Mouse (Mus musculus): ENCODE data around the gene Dlst. TPM values are rescaled to one million over a fixed set of nuclear protein-coding genes. Genes with fewer than 3 reads are reported as not detected.

Dlst gene
- 10 to 100 TPM; 55.1 to 69.3 (median 63.1) TPM for polyA plus RNA-seq (2017; shearing (Covaris generic))

GRCm38 (mm10) chr12:85110698-85111592 is at the start of gene Dlst, which contains the start of gene Prox2:
Gene Dlst, plus strand, starts transcription at chr12:85110833.
Gene Prox2, minus strand, starts transcription at chr12:85110759.
- ATAC-seq: peak; percentile 89

DNA sequence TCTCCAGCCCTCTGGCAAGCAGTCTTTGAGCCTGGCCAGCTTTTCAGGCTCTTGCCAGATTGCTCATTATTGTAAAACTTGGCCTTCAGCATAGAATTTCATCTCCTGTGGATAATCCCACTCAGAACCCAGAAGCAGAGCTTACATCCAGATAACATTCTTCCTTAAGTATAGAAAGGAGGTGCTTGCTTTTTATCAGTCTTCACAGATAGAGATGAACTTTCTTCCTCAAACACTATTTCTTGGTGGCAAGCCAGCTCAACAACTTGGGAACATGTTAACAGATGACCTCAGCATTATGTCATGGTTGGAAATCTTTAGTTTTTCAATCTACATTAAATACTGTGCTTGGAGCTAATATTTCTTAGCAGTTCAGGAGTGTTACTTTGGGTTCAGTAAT is 39.6 kb upstream of the Dlst start:
- no peak for ATAC-seq

- no peak for ATAC-seq
Observed at GRCm38 (mm10) chr12:85077100-85077499, 33.5 kb upstream of the Dlst start.

GRCm38 (mm10) chr12:85084257-85084656 is 26.4 kb upstream of the Dlst start:
- no peak for ATAC-seq

- no peak for ATAC-seq
Observed at GRCm38 (mm10) chr12:85084941-85085340, 25.7 kb upstream of the Dlst start.

GRCm38 (mm10) chr12:85087845-85088244 is 22.8 kb upstream of the Dlst start:
- no peak for ATAC-seq

DNA sequence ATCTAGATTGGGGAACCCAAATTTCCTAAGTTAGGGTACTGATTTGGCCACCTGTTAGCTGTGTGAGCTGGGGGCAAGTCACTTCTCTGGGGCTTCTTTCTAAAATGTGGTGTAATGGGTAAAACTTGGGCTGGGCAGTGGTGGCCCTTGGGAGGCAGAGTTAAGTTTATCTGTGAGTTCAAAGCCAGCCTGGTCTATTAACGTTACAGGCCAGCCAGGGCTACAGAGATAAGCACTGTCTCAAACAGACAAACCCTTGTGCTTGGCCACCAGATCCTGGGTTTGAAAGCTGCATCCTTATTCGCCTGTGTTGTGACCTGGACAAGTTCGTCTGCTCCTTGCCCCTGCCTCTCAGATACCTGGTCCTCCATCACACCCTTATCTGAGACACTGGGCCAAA is 19.4 kb upstream of the Dlst start:
- ATAC-seq: no peak

- ATAC-seq: peak; percentile 52
Observed at GRCm38 (mm10) chr12:85092214-85092613, 18.4 kb upstream of the Dlst start.

DNA sequence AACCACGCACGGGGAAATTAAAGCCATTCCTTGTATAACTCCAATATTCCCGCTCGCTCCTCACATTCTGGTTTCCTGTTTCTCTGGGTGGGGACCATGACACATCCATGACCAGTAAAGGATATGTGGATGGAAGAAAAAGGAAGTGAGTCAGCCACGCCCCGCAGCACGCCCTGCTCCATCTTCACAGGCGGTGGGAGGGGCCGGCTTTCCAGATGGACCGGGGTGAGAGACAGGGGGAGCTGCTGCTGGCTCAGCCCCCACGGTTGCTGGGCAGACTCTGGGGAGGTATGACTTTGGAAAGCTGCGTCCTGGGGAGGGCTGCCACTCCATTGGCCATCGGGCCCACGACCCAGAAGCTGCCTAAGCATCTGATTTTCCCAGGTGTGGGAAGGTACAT is 16.6 kb upstream of the Dlst start:
- ATAC-seq: no peak

DNA sequence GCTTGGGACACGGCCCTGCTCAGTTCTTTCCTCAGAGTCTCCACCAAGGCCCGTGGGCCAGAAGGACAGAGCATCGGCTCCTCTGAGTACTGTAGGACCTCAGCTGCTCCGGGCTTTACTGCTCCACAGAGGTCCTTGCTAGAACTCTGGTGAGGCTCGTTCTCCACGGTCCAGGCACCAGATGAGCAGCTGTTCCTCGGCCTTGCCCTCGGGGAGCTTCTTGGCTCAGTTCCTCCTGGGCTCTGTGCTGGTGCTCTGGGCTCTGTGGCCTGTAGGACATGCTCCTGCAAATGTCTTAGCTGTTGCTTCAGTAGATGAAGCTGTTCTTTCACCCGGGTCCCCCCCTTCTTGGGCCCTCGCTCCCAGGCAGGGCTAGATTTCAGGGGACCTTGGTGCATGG is 15.9 kb upstream of the Dlst start:
- no peak for ATAC-seq

GRCm38 (mm10) chr12:85095146-85095545 is 15.5 kb upstream of the Dlst start:
- ATAC-seq: no peak

- ATAC-seq: no peak
Observed at GRCm38 (mm10) chr12:85095859-85096258, 14.8 kb upstream of the Dlst start.

DNA sequence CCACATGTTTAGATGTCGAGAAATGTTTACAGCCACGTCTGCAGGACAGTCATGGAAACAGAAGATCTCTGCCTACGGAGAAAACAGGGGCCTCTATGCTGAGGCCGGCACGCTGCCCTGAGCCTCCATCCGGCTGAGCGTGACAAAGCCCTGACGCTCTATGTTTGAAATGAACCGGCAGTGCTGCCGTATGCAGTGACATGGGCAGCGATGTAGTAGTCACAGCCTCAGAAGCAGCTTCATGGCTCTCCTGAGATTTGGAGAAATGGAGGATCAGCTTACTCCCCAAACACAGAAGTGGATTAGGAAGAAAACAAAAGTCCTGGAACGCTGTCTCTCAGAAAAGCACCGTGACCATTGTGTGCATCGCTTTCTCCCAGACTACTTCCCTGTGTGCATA is 9.6 kb upstream of the Dlst start:
- no peak for ATAC-seq

DNA sequence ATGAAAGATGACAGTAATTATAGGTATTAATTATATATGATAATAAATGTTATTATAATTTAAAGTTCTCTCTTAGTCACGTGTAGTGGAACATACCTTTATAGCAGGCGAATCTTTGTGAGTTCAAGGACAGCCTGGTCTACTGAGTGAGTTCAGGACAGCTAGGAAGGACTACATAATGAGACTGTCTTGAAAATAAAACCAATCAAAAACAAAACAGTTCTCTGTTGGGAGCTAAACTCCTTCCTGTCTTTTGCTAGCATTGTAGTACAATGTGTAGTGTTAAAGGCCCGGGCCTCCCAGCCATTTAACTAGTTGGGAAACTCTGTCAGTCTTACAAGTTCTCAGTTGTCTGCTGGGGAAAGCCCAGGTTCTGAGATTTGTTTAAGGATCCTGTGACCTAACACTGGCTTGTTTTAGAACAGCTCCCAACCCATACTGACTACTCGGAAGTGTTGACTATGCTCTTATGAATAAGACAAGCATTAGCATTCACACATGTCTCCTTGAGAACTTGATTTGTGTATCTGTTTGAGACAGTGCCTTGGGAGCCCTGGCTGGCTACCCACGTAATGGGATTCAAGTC is 9.0 kb upstream of the Dlst start:
- ATAC-seq: no peak

- ATAC-seq: no peak
Observed at GRCm38 (mm10) chr12:85103096-85103495, 7.5 kb upstream of the Dlst start.

- ATAC-seq: no peak
Observed at GRCm38 (mm10) chr12:85104789-85105188, 5.8 kb upstream of the Dlst start.

DNA sequence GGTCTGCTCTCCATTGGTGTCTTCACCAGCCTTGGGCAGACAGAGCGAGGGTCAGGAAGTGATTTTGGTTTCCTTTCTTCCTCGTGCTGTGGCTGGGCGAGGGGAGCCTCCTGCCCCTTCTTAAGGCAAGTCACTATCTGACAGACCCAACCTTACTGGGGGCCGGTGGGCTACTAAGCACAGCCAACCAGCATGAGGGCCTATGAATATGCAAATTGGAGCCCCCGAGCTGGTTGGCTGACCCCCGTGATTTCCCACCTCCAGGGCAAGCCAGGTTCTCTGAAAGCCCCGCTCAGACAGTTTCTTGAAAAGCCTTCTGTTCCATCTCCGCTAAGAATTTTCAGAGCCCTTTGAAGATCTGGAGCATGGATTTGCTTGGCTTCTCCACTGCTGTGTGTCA is 4.3 kb upstream of the Dlst start:
- ATAC-seq: no peak

- ATAC-seq: no peak
Observed at GRCm38 (mm10) chr12:85108643-85109042, 2.0 kb upstream of the Dlst start.

GRCm38 (mm10) chr12:85109426-85109825 is 1.2 kb upstream of the Dlst start:
- ATAC-seq: no peak

- no peak for ATAC-seq
Observed at GRCm38 (mm10) chr12:85110011-85110697, 479 bp upstream of the Dlst start.

GRCm38 (mm10) chr12:85112550-85113251 is 2.1 kb downstream of the Dlst start:
- no peak for ATAC-seq

- ATAC-seq: no peak
Observed at GRCm38 (mm10) chr12:85113337-85113736, 2.7 kb downstream of the Dlst start.

DNA sequence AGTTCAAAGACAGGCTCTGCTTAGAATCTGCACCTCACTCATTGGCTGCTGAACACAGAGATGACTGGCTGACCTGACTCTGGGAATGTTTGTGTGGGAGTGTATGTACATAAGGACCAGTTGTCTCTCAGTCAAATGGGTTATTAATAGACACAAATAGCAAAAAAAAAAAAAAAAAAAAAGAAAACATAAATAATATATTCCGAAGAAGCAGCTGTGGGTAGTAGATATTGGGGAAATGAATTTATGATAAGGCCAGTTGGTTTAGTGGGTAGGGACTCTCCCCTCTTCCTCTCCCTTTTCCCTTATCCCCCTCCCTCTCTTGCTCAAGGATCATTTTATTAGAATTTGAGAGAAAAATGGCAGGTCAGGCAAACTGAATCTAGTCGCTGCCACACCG is 3.3 kb downstream of the Dlst start:
- no peak for ATAC-seq
